Mouse (Mus musculus) splenic B cell, adult 2 months (primary cell): ENCODE data around the gene Adamts9.

ENCODE experiments used
- DNase-seq: peaks from one replicate; pipeline ENCODE4 v3.0.0-alpha.2; 2011; ENCODE audit warnings: low read depth, low spot score
- H3K27me3 ChIP-seq: 2 replicates; pipeline ENCODE4 v1.6.1; 2012; ENCODE audit warnings: mild to moderate bottlenecking, low read length, moderate library complexity, mixed read lengths; ENCODE audit not compliant: control insufficient read depth, poor library complexity, insufficient read depth, severe bottlenecking
- H3K36me3 ChIP-seq: 2 replicates; pipeline ENCODE4 v1.6.1; 2012; ENCODE audit warnings: mild to moderate bottlenecking, low read length, moderate library complexity, mixed read lengths; ENCODE audit not compliant: control insufficient read depth, poor library complexity, insufficient read depth, severe bottlenecking

The Adamts9 gene

DNA sequence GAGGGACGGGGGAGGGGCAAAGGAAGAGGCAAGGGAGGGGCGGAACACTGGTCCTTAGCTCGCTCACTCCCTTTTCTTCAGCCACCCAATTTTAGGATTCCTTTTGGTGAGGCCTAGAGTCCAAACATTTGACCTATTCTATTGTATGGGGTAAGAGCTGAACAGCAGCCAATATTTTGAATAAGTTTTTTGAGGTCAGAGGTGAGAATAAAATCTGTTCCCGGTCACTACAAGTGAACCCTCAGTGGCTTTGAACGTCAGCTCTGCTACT, 163.4 kb downstream of the Adamts9 start:
- no peaks in the 10 kb centered on the region for H3K36me3 ChIP-seq

DNA sequence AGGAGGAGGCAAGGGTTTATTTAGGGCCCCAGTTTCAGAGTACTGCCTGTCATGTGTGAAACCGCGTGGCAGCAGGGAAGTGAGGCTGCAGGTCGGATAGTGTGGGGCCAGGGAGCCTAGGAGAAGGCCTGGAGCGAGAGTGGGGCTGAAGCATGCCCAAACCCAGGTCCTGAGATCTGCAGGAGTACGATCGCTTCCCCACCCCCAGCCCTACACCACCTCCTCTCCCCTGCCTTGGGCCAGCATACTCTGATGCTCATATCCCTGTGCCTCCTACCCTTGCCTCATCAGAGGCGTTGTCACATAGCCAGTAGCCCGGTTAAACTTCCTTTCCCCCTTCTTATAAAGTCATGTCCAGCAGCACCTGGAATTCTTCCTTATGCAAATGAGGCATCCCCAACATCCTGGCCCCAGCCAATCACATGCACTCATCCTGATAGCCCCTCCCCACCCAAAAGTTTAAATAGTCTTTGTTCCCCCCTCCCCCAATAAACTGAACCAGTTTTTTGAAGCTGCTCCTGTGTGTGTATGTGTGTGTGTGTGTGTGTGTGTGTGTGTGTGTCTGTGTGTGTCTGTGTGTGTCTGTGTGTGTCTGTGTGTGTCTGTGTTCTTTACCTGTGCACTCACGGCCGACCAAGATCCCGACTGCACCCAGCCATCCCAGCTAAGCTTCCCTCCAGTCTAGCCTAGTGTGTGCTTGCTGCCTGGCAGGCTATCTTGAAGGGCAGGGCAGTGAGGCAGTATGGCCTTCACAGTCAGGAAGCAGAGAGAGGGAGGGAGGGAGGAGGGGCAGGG, 164.0 kb downstream of the Adamts9 start:
- Histone ChIP-seq H3K36me3 (no peaks in the 10 kb centered on the region), H3K27me3 (no peaks in the 10 kb centered on the region)
- DNase-seq: no peak

More for the DNA sequence above, 163.4 kb downstream of the Adamts9 start:
- H3K27me3 ChIP-seq: no peaks in the 10 kb centered on the region
- no peak for DNase-seq

DNA sequence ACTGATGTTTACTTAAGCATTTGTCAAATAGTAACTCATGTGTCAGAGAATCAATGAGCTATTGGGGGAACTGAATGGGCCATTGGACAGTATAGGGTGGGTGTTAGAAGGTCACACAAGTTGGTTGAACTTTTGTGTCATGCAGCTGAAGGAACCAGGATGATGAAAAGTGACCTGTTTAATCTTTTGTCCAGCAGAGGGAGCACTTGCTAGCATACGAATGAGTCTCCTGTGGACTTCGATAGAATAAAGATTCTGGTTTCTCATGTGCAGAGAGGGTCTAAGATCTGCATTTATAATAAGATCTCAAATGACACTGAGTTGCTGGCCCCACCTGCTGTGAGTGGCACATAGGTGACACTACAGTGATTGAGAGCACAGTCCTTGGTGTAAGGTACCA, 166.9 kb downstream of the Adamts9 start:
- Histone ChIP-seq H3K36me3 (no peaks in the 10 kb centered on the region), H3K27me3 (no peaks in the 10 kb centered on the region)
- DNase-seq: no peak

DNA sequence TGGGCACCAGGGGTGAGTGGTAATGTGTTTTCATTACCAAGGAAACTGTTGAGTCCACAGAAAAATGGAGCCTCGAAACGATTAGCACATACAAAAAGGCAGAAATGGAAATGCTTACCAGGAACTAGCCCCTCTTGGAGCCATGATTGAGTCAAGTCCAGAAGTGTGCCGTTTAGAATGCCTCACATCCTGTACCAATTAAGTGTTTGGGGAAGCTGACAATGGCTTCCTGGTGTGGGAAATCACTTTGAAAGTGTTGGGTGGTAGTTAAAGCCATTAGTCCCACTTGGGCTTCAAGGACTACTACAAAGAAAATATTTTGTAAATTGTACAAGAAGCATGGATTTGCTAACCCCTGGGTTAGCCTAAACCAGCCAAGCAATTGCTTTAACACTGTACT, 180.9 kb downstream of the Adamts9 start:
- H3K27me3 ChIP-seq: no peaks in the 10 kb centered on the region
- no peaks in the 10 kb centered on the region for H3K36me3 ChIP-seq
- no peak for DNase-seq

DNA sequence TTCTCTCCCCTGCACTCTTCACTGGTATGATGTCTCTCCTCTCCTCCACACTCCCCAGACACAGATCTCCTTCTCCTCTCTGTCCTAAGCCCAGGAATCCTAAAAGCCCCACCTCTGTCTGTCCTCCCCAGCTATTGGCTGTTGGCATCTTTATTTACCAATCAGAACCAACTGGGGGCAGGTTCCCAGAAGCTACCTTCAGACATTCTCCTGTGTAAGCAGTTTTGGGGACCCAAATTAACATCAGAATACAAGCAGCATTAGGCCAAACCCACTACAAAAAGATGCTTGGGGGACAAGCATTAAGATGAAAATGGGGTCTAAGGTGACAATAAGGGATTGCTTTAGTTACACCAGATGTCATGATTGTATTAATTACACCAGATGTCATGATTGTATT, 183.7 kb downstream of the Adamts9 start:
- DNase-seq: no peak
- no peaks in the 10 kb centered on the region for H3K36me3 ChIP-seq
- no peaks in the 10 kb centered on the region for H3K27me3 ChIP-seq

DNA sequence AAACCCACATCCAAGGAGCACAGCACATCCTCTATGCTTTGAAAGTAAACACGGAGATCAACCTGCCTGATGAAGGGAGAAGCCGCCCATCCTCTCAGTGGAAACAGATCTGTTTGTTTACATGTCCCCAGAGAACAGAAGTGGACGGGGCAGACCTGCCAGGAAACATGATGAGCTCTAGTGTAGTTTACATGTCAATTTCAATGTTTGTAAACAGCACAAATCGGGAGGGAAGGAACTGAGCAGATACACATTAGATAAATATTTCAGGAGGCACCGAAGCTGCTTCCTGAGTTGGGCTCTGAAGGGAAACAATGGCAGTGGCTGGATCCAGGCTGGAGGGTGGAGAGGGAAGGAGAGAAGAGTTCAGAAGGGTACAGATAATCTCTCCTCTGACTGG, 187.5 kb downstream of the Adamts9 start:
- Histone ChIP-seq H3K36me3 (no peaks in the 10 kb centered on the region), H3K27me3 (no peaks in the 10 kb centered on the region)
- no peak for DNase-seq

DNA sequence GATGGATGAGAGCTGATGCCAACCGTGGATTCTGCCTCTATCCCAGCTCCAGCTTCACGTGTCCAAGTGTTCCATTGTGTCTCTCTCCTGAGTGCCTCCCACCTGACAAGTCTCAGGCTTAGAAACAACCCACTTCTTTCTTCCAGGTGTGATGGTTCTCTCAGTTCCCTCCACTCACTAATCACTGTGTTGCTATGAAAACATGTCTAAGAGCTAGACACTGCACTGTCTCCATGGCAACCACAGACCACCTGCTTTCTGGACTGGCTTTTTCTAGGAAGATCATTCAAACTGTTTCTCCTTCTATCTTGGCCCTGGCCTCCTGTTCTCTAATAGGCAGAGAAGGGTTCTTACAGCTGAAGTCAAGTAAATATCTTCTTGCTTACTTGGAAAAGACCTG, 190.6 kb downstream of the Adamts9 start:
- DNase-seq: no peak
- Histone ChIP-seq H3K36me3 (no peaks in the 10 kb centered on the region), H3K27me3 (no peaks in the 10 kb centered on the region)

DNA sequence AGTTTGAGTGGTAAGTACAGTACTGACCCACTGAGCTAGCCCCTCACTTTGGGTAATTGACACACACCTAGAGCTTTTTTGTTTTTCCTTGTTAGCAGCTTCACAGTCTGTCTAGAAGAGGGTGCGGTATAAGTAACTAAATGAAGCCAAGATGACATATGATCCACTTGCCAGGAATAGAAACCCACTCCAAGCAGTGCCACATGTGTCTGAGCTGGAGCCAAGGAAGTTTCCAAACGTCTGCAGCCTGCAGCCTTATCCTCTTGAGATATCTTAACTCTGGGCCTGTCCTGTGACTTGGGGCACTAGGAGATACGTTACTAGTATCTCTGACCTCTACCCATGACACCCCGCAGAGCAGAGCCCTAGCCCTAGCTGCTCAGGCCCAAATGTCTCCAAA, 193.9 kb downstream of the Adamts9 start:
- H3K27me3 ChIP-seq: no peaks in the 10 kb centered on the region
- DNase-seq: no peak
- no peaks in the 10 kb centered on the region for H3K36me3 ChIP-seq

DNA sequence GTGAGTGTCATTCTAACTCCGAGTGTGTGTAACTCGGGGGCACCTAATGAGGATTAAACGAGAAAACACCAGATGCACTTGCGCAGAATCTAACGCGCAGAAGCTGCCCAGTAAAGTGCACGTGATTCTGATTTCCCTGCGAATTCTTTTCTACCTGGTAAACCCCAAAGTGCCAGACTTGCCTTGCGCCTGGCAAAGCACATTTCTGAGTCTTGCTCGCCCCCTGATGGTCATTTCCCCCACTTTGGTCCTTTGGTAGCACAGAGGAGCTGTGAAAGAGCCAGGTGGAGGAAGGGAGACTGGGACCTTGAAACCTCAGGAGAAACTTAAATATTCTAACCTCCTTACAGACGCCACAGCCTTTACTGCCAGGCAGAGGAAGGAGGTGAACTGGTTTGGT, 199.7 kb downstream of the Adamts9 start:
- no peak for DNase-seq
- no peaks in the 10 kb centered on the region for H3K36me3 ChIP-seq

DNA sequence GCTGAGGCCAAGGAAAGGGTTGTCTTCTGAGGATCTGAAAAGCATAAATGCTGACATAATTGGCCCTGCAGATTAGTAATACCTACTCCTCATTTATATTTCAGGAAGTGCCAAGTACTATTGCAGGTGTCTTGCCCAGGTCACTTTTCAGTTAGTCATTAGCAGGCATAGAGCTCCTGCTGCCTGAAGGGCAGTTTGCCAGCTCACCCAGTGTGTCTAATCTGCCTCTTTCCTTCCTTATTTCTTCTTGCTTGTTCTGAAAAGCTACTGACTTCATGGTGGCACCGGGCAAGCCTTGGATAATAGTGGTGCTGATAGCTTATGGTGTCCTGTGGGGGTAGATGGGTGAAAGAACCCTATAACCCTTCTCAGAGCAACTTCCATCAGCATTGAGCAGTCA, 206.2 kb downstream of the Adamts9 start:
- H3K36me3 ChIP-seq: no peaks in the 10 kb centered on the region
- DNase-seq: no peak
- no peaks in the 10 kb centered on the region for H3K27me3 ChIP-seq

More for the DNA sequence above, 199.7 kb downstream of the Adamts9 start:
- H3K27me3 ChIP-seq: no peaks in the 10 kb centered on the region

DNA sequence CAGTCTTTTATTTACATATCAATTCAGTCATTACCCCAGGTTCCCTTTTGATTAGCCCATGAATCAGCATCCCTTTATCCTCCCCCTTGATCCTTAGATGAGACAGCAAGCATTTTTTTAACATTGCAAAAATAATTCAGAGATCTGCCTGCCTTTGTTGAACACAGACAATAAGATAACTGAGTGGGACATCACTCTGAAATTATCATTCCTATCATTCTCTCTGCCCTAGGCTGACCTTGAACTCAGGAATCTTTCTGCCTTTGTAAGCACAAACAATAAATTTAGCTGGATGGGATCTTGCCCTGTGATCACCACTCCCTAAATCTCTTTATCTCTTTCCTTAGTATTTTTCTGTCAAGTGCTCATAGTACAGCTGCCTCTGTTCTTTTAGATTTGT, 209.6 kb downstream of the Adamts9 start:
- Histone ChIP-seq H3K27me3 (no peaks in the 10 kb centered on the region), H3K36me3 (no peaks in the 10 kb centered on the region)
- DNase-seq: no peak

DNA sequence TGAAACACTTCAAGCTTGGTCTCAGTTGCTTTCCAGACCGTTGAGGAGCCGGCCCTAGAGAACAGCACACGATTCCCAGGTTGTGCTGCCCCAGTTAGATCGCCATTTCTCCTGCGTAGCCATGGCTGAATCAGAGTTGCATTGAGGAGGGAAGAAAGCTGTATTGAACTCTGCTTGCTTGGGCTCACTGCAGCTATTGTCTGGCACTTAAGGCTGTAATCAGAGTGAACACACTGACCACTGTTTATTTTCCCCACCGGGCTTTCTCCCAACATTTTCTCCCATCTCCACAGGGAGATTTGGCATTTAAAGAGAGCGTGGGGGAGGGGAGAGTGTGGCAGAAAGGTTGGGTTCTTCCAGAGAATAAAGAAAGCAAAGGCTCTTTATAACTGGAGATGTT, 214.8 kb downstream of the Adamts9 start:
- DNase-seq: no peak
- no peaks in the 10 kb centered on the region for H3K27me3 ChIP-seq
- H3K36me3 ChIP-seq: no peaks in the 10 kb centered on the region

DNA sequence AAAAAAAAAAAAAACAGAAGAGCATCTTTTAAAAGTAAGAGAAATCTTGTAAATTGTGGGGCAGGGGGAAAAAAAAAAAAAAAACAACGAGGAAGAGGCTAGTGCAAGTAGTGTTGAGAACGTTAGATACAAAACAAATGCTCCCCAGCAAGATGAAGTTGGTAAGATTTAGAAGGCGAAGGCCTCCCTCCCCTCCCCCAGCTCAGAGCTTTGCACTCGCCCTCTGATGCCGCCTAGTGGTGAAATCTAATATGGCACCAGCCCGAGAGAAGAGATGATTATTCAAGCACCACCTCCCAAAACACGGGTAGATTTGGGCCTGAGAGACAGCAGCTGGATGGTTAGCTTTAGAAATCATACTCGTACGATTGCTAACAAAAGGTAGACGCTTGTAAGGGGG, 215.2 kb downstream of the Adamts9 start:
- peak; percentile 1 for DNase-seq
- Histone ChIP-seq H3K36me3 (no peaks in the 10 kb centered on the region), H3K27me3 (no peaks in the 10 kb centered on the region)

DNA sequence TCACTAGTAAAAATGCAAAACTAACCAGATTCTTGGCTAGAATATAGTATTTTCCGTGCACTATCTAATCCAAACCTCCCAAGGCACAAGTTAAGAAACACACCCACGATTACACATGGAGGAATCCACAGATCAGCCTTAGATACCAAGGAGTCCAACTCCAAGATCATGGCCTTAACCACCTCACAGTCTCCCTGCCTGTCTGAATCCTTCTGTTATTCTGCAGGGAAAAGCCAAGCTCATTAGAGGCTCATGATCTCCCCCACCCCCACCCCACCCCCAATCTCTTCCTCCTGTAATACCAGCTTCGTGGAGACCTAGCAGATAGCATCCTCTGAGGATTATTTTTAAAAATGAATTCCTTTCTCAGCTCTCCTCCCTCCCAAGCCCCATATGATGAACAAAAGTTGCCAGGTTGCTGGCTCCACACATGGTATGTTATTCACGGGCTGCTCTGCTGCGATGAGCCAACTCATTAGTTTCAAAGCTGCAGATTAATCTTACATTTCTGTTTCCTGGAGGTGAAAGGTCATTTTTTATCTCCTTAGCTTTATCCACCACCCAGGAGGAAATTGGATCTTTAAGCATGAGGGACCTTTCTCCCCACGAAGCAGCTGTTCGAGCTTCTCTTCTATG, 215.8 kb downstream of the Adamts9 start:
- no peaks in the 10 kb centered on the region for H3K27me3 ChIP-seq
- no peak for DNase-seq

DNA sequence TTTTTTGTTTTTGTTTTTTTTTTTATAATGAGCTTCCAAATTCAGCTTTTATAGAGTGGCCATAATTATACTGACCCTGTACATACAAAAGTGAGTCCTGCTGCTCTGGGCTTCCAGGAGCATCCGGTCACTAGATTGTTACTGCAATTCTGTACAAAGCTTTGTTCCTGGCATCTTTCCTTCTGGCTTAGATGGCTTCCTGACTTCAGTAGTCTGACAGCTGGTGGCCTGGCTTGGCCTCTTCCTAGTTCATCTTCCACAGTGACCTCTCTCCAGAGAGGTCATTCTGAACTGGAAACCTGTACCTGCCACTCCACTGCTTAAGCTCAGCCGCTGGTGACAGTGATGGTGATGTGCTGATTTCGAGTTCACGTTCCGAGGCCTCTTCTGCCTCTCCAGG, 217.2 kb downstream of the Adamts9 start:
- Histone ChIP-seq H3K36me3 (no peaks in the 10 kb centered on the region), H3K27me3 (no peaks in the 10 kb centered on the region)
- DNase-seq: no peak

More for the DNA sequence above, 215.8 kb downstream of the Adamts9 start:
- H3K36me3 ChIP-seq: no peaks in the 10 kb centered on the region

DNA sequence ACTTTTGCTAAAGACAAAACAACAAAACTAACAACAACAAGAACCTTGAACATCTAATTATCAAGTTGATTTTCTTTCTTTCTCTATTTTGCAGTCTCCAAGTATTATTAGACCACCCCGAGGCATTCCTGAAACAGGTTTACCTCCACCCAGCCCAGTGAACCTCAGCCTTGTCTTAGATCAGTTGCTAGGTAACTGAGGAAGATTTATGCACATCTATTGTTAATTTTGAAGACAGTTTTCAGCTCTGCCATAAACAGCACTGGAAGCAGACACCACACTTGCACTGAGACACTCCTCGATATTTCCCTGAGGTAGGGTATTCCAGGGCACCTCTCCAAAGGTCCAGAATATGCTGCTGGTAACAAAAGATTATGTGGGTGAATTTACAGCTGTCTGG, 218.9 kb downstream of the Adamts9 start:
- DNase-seq: no peak
- Histone ChIP-seq H3K27me3 (no peaks in the 10 kb centered on the region), H3K36me3 (no peaks in the 10 kb centered on the region)
